In genomic region chr2:178745296-178746015, GRCm38 (mm10) we compare ENCODE assay signal across 20 mouse cellular contexts.
DNase-seq lines count a peak whose midpoint lies in the region; ATAC-seq and TF ChIP-seq lines count a peak whose summit lies in the region.
"Had no signal": no experiment of that assay in that cellular context is flagged by ENCODE, and none has a peak within 500 bp of the region (broad histone marks: within the 10 kb centered on the region; RNA-seq: fewer than 3 reads in every experiment).

No protein-coding gene starts in this region.

- H3K4me2 ChIP-seq in embryonic facial prominence, embryonic 11.5 days (ENCODE audit: low read depth, low read length), result no peak overlapping the region
- no peak overlapping the region for H3K4me2 ChIP-seq in forebrain, postnatal 0 days (ENCODE audit: low read depth)
- no peak overlapping the region for H3K4me2 ChIP-seq in midbrain, postnatal 0 days (ENCODE audit: low read depth, low read length, poor library complexity, severe bottlenecking)
- H3K4me2 ChIP-seq: liver, embryonic 13.5 days; stomach, embryonic 15.5 days had no signal

- TF ChIP-seq CTCF in forebrain, postnatal 0 days (IDR thresholded peaks at IDR 0.05; ENCODE audit: low read depth), result no peak
- peak; percentile 24; the same call in 1 of the 2 replicates for TF ChIP-seq CTCF in midbrain, postnatal 0 days (IDR thresholded peaks at IDR 0.05)

- H3K9ac ChIP-seq in embryonic facial prominence, embryonic 11.5 days (replicated peaks; ENCODE audit: low read length), result no peak overlapping the region
- no peak overlapping the region for H3K9ac ChIP-seq in forebrain, postnatal 0 days
- H3K9ac ChIP-seq in midbrain, postnatal 0 days (replicated peaks; ENCODE audit: low read length, poor library complexity, severe bottlenecking), result no peak overlapping the region
- H3K9ac ChIP-seq: liver, embryonic 13.5 days; stomach, embryonic 15.5 days had no signal

- DNase-seq in embryonic facial prominence, embryonic 11.5 days (ENCODE audit: low spot score), result no peak
- no peak for DNase-seq in embryonic facial prominence, embryonic 10.5 days (ENCODE audit: low spot score)
- peak; percentile 26 for DNase-seq in retina, postnatal 1 day
- DNase-seq in retina, embryonic 14.5 days (ENCODE audit: low spot score), result no peak
- no peak for DNase-seq in forebrain, postnatal 0 days
- peak; percentile 31 for DNase-seq in midbrain, postnatal 0 days (ENCODE audit: low spot score)
- no peak for DNase-seq in left cerebral cortex, postnatal 10 days (ENCODE audit: extremely low spot score in 1 of 2, low spot score in 2 of 2)
- no peak for DNase-seq in right cerebral cortex, postnatal 36 days (ENCODE audit: low spot score in 2 of 2)
- DNase-seq: adrenal gland, postnatal 25 days; cerebellum, adult 11 months; cerebellum, postnatal 14 days; gastrocnemius, postnatal 25 days; kidney, adult 11 months; kidney, postnatal 4 days; liver, embryonic 13.5 days; lung, adult 2 months; right cerebral cortex, adult 18-20 months; thymus, postnatal 36 days had no signal

- no peak overlapping the region for H3K4me3 ChIP-seq in embryonic facial prominence, embryonic 11.5 days (ENCODE audit: low read depth, low read length)
- H3K4me3 ChIP-seq in embryonic facial prominence, embryonic 10.5 days, result no peak overlapping the region
- no peak overlapping the region for H3K4me3 ChIP-seq in forebrain, postnatal 0 days (ENCODE audit: low read depth, low read length)
- no peak overlapping the region for H3K4me3 ChIP-seq in midbrain, postnatal 0 days (ENCODE audit: low read depth, low read length)
- H3K4me3 ChIP-seq: liver, embryonic 13.5 days; stomach, embryonic 15.5 days had no signal

- H3K27ac ChIP-seq in embryonic facial prominence, embryonic 11.5 days (replicated peaks; ENCODE audit: low read depth, low read length), result no peak overlapping the region
- no peak overlapping the region for H3K27ac ChIP-seq in embryonic facial prominence, embryonic 10.5 days (replicated peaks)
- no peak overlapping the region for H3K27ac ChIP-seq in forebrain, postnatal 0 days (ENCODE audit: low read depth, low read length)
- no peak overlapping the region for H3K27ac ChIP-seq in midbrain, postnatal 0 days (ENCODE audit: low read depth, low read length)
- H3K27ac ChIP-seq: liver, embryonic 13.5 days; stomach, embryonic 15.5 days had no signal

- H3K36me3 ChIP-seq in embryonic facial prominence, embryonic 11.5 days (replicated peaks; ENCODE audit: control insufficient read depth, insufficient read depth, low read depth, low read length), result no peaks in the 10 kb centered on the region
- no peaks in the 10 kb centered on the region for H3K36me3 ChIP-seq in embryonic facial prominence, embryonic 10.5 days (replicated peaks)
- H3K36me3 ChIP-seq in forebrain, postnatal 0 days (ENCODE audit: insufficient read depth), result no peaks in the 10 kb centered on the region
- H3K36me3 ChIP-seq in midbrain, postnatal 0 days (ENCODE audit: insufficient read depth, low read length), result no peaks in the 10 kb centered on the region
- H3K36me3 ChIP-seq: liver, embryonic 13.5 days; stomach, embryonic 15.5 days had no signal

- H3K4me1 ChIP-seq in embryonic facial prominence, embryonic 11.5 days (ENCODE audit: control insufficient read depth, insufficient read depth, low read length), result no peaks in the 10 kb centered on the region
- peaks cover 5% of the 10 kb centered on the region for H3K4me1 ChIP-seq in embryonic facial prominence, embryonic 10.5 days
- H3K4me1 ChIP-seq in forebrain, postnatal 0 days (ENCODE audit: insufficient read depth), result no peaks in the 10 kb centered on the region
- no peaks in the 10 kb centered on the region for H3K4me1 ChIP-seq in midbrain, postnatal 0 days (ENCODE audit: insufficient read depth, low read length)
- H3K4me1 ChIP-seq: liver, embryonic 13.5 days; stomach, embryonic 15.5 days had no signal

- 61% methylated on average over 14 of the region's 14 CpGs for WGBS in embryonic facial prominence, embryonic 11.5 days
- 70% methylated on average over 14 of the region's 14 CpGs for WGBS in embryonic facial prominence, embryonic 10.5 days
- WGBS in forebrain, postnatal 0 days, result 16% methylated on average over 14 of the region's 14 CpGs
- WGBS in midbrain, postnatal 0 days, result 23% methylated on average over 14 of the region's 14 CpGs

- no peaks in the 10 kb centered on the region for H3K9me3 ChIP-seq in embryonic facial prominence, embryonic 11.5 days (replicated peaks; ENCODE audit: control insufficient read depth, low read length)
- H3K9me3 ChIP-seq in embryonic facial prominence, embryonic 10.5 days, result no peaks in the 10 kb centered on the region
- no peaks in the 10 kb centered on the region for H3K9me3 ChIP-seq in forebrain, postnatal 0 days (ENCODE audit: low read length)
- H3K9me3 ChIP-seq in midbrain, postnatal 0 days (ENCODE audit: low read length), result no peaks in the 10 kb centered on the region
- H3K9me3 ChIP-seq: liver, embryonic 13.5 days; stomach, embryonic 15.5 days had no signal

- ATAC-seq in embryonic facial prominence, embryonic 11.5 days (replicated peaks; ENCODE audit: insufficient number of reproducible peaks, low FRiP score, low TSS enrichment, low read depth), result 0 out of 2 replicates have a peak, but pooled peaks have one; percentile 52
- peak; percentile 42; the same call in 1 of the 2 replicates for ATAC-seq in forebrain, postnatal 0 days
- ATAC-seq in midbrain, postnatal 0 days (ENCODE audit: low FRiP score), result no peak
- ATAC-seq: CD4-positive, CD25-positive, alpha-beta regulatory T cell, adult 4 months had no signal

- intact Hi-C loops in left cerebral cortex, postnatal 10 days (cut with DNase I), result no loop called here

- no peaks in the 10 kb centered on the region for H3K27me3 ChIP-seq in embryonic facial prominence, embryonic 11.5 days (ENCODE audit: control insufficient read depth, insufficient read depth, low read length)
- no peaks in the 10 kb centered on the region for H3K27me3 ChIP-seq in embryonic facial prominence, embryonic 10.5 days (replicated peaks; ENCODE audit: low read depth, poor library complexity, severe bottlenecking)
- no peaks in the 10 kb centered on the region for H3K27me3 ChIP-seq in forebrain, postnatal 0 days (ENCODE audit: insufficient read depth, low read length)
- H3K27me3 ChIP-seq in midbrain, postnatal 0 days (ENCODE audit: insufficient read depth, low read length), result no peaks in the 10 kb centered on the region
- H3K27me3 ChIP-seq: liver, embryonic 13.5 days; stomach, embryonic 15.5 days had no signal

Comparison
In these comparisons a context has a peak if more than half of its experiments do, and no peak if none do; other contexts are left out.
1. DNase-seq: peak in retina, postnatal 1 day (single experiment) and midbrain, postnatal 0 days (single experiment); none in embryonic facial prominence, embryonic 11.5 days (single experiment), embryonic facial prominence, embryonic 10.5 days (single experiment), retina, embryonic 14.5 days (single experiment), forebrain, postnatal 0 days (single experiment), left cerebral cortex, postnatal 10 days (0 of 2) and right cerebral cortex, postnatal 36 days (0 of 2).